Mouse (Mus musculus): ENCODE results near the gene Ctnna2.

Gene Ctnna2

GRCm38 (mm10) chr6:77979241-77979961 lies at the start of gene Ctnna2:
TSS of gene Ctnna2 (minus strand) at chr6:77979699.
- no peak for DNase-seq (ENCODE audit: low read depth in 1 of 2, low spot score in 2 of 2)

- no peak for DNase-seq (ENCODE audit: low read depth in 1 of 2, low spot score in 2 of 2)
Observed at GRCm38 (mm10) chr6:77980137-77981052, 896 bp upstream of the Ctnna2 start.

- no peak for DNase-seq (ENCODE audit: low read depth in 1 of 2, low spot score in 2 of 2)
Observed at GRCm38 (mm10) chr6:77978476-77979240, 841 bp downstream of the Ctnna2 start.

- no peak for DNase-seq (ENCODE audit: low read depth in 1 of 2, low spot score in 2 of 2)
Observed at GRCm38 (mm10) chr6:77970545-77971242, 8.8 kb downstream of the Ctnna2 start.

- no peak for DNase-seq (ENCODE audit: low read depth in 1 of 2, low spot score in 2 of 2)
Observed at GRCm38 (mm10) chr6:77969774-77970173, 9.7 kb downstream of the Ctnna2 start.

GRCm38 (mm10) chr6:77962011-77962410 lies 17.5 kb downstream of the Ctnna2 start:
- DNase-seq (ENCODE audit: low read depth in 1 of 2, low spot score in 2 of 2): no peak

GRCm38 (mm10) chr6:77951276-77951675 lies 28.2 kb downstream of the Ctnna2 start:
- DNase-seq (ENCODE audit: low read depth in 1 of 2, low spot score in 2 of 2): no peak

GRCm38 (mm10) chr6:77950690-77951089 lies 28.8 kb downstream of the Ctnna2 start:
- DNase-seq (ENCODE audit: low read depth in 1 of 2, low spot score in 2 of 2): no peak

- no peak for DNase-seq (ENCODE audit: low read depth in 1 of 2, low spot score in 2 of 2)
Observed at GRCm38 (mm10) chr6:77929375-77929774, 50.1 kb downstream of the Ctnna2 start.

- DNase-seq (ENCODE audit: low read depth in 1 of 2, low spot score in 2 of 2): no peak
Observed at GRCm38 (mm10) chr6:77873150-77873549, 106.3 kb downstream of the Ctnna2 start.

GRCm38 (mm10) chr6:77869313-77869712 lies 110.2 kb downstream of the Ctnna2 start:
- no peak for DNase-seq (ENCODE audit: low read depth in 1 of 2, low spot score in 2 of 2)

GRCm38 (mm10) chr6:77868119-77868518 lies 111.4 kb downstream of the Ctnna2 start:
- no peak for DNase-seq (ENCODE audit: low read depth in 1 of 2, low spot score in 2 of 2)

GRCm38 (mm10) chr6:77863379-77863778 lies 116.1 kb downstream of the Ctnna2 start:
- no peak for DNase-seq (ENCODE audit: low read depth in 1 of 2, low spot score in 2 of 2)

GRCm38 (mm10) chr6:77862781-77863180 lies 116.7 kb downstream of the Ctnna2 start:
- no peak for DNase-seq (ENCODE audit: low read depth in 1 of 2, low spot score in 2 of 2)

- DNase-seq (ENCODE audit: low read depth in 1 of 2, low spot score in 2 of 2): no peak
Observed at GRCm38 (mm10) chr6:77849438-77849837, 130.1 kb downstream of the Ctnna2 start.

- no peak for DNase-seq (ENCODE audit: low read depth in 1 of 2, low spot score in 2 of 2)
Observed at GRCm38 (mm10) chr6:77848796-77849195, 130.7 kb downstream of the Ctnna2 start.

GRCm38 (mm10) chr6:77847651-77848050 lies 131.8 kb downstream of the Ctnna2 start:
- no peak for DNase-seq (ENCODE audit: low read depth in 1 of 2, low spot score in 2 of 2)

GRCm38 (mm10) chr6:77839076-77839475 lies 140.4 kb downstream of the Ctnna2 start:
- no peak for DNase-seq (ENCODE audit: low read depth in 1 of 2, low spot score in 2 of 2)

GRCm38 (mm10) chr6:77838653-77839052 lies 140.8 kb downstream of the Ctnna2 start:
- no peak for DNase-seq (ENCODE audit: low read depth in 1 of 2, low spot score in 2 of 2)

GRCm38 (mm10) chr6:77837543-77837942 lies 142.0 kb downstream of the Ctnna2 start:
- DNase-seq (ENCODE audit: low read depth in 1 of 2, low spot score in 2 of 2): no peak

- no peak for DNase-seq (ENCODE audit: low read depth in 1 of 2, low spot score in 2 of 2)
Observed at GRCm38 (mm10) chr6:77834680-77835079, 144.8 kb downstream of the Ctnna2 start.
